Mouse (Mus musculus): ENCODE results near the gene Asxl2.

GRCm38 (mm10) chr12:3385271-3385670 is 41.4 kb upstream of the Asxl2 start:
- TF ChIP-seq POLR2A (IDR thresholded peaks at IDR 0.05; ENCODE audit: extremely low read depth, insufficient read depth, low read length) = no peak
- TF ChIP-seq CTCF (IDR thresholded peaks at IDR 0.05; ENCODE audit: low read depth, low read length) = no peak
